Mouse (Mus musculus) lung, embryonic 16.5 days (tissue): Measurements from ENCODE around the gene Sugct. TPM values are rescaled to one million over a fixed set of nuclear protein-coding genes. Genes with fewer than 3 reads are reported as not detected.
A peak's percentile ranks its signal among the peaks of the same experiment; 100 is the strongest.

Experiments
- ATAC-seq: fragments of 200-750 bp; cut with Nextera tagmentation; 2 replicates; pipeline ENCODE4 v1.8.0; 2017; ENCODE audit warnings: low read depth, mild to moderate bottlenecking, moderate library complexity
- H3K27ac ChIP-seq: fragments of 300-500 bp; sonication (generic); 2 replicates; pipeline ENCODE4 v1.5.1; 2014; ENCODE audit warnings: mild to moderate bottlenecking, control low read depth, low read length
- H3K27me3 ChIP-seq: fragments of 300-500 bp; sonication (generic); 2 replicates; pipeline ENCODE4 v1.6.1; 2014; ENCODE audit warnings: low read depth, low read length, mixed read lengths; ENCODE audit not compliant: control insufficient read depth, insufficient read depth
- H3K36me3 ChIP-seq: fragments of 300-500 bp; sonication (generic); 2 replicates; pipeline ENCODE4 v1.6.1; 2014; ENCODE audit warnings: low read length; ENCODE audit not compliant: control insufficient read depth, insufficient read depth
- H3K4me1 ChIP-seq: fragments of 300-500 bp; sonication (generic); replicated peaks from 2 replicates; pipeline ENCODE4 v1.6.1; 2014; ENCODE audit warnings: low read length, mixed read lengths; ENCODE audit not compliant: control insufficient read depth, insufficient read depth
- H3K4me2 ChIP-seq: fragments of 300-500 bp; sonication (generic); 2 replicates; pipeline ENCODE4 v1.6.1; 2014; ENCODE audit warnings: low read depth, low read length, control low read depth
- H3K4me3 ChIP-seq: fragments of 300-500 bp; sonication (generic); 2 replicates; pipeline ENCODE4 v1.5.1; 2014; ENCODE audit warnings: mild to moderate bottlenecking, low read length, control low read depth
- H3K9ac ChIP-seq: fragments of 300-500 bp; sonication (generic); 2 replicates; pipeline ENCODE4 v1.6.1; 2014; ENCODE audit warnings: low read length, control low read depth
- H3K9me3 ChIP-seq: fragments of 300-500 bp; sonication (generic); 2 replicates; pipeline ENCODE4 v1.6.1; 2016; ENCODE audit warnings: low read length; ENCODE audit not compliant: control insufficient read depth
- WGBS: fragments of 180-500 bp; shearing (Covaris S2); extraction: QIAGEN DNeasy Blood & Tissue Kit; methylation state at CpG from one replicate; pipeline ENCODE4 v1.1.7; 2014; 5-methylcytosine and 5-hydroxymethylcytosine counted together
- polyA plus RNA-seq: library from polyadenylated mRNA; unstranded; fragments of >200 nt; fragmentation: Nextera tagmentation; extraction: Ambion mirVana; gene quantifications from 2 replicates; pipeline ENCODE4 v1.2.1, GENCODE M21; 2015

The Sugct gene
- polyA plus RNA-seq, 1 experiment from 2014 or later = 6.3 TPM

GRCm38 (mm10) chr13:17342836-17343235, 352.5 kb downstream of the Sugct start:
- H3K27ac ChIP-seq = no peak overlapping the region
- H3K4me2 ChIP-seq = no peak overlapping the region
- no peaks in the 10 kb centered on the region for H3K27me3 ChIP-seq
- H3K36me3 ChIP-seq = no peaks in the 10 kb centered on the region
- H3K9me3 ChIP-seq = no peaks in the 10 kb centered on the region
- no peaks in the 10 kb centered on the region for H3K4me1 ChIP-seq
- H3K9ac ChIP-seq = no peak overlapping the region
- ATAC-seq = no peak
- H3K4me3 ChIP-seq = no peak overlapping the region
- 91% methylated on average over 8 of the region's 8 CpGs for WGBS

GRCm38 (mm10) chr13:17335885-17336540, 359.3 kb downstream of the Sugct start:
- H3K9me3 ChIP-seq = no peaks in the 10 kb centered on the region
- no peak overlapping the region for H3K9ac ChIP-seq
- H3K4me2 ChIP-seq = no peak overlapping the region
- ATAC-seq = 0 out of 2 replicates have a peak, but pooled peaks have one; percentile 17
- no peaks in the 10 kb centered on the region for H3K36me3 ChIP-seq
- H3K27ac ChIP-seq = no peak overlapping the region
- no peaks in the 10 kb centered on the region for H3K27me3 ChIP-seq
- 63% methylated on average over 4 of the region's 4 CpGs for WGBS
- no peak overlapping the region for H3K4me3 ChIP-seq
- no peaks in the 10 kb centered on the region for H3K4me1 ChIP-seq

GRCm38 (mm10) chr13:17326863-17327262, 368.5 kb downstream of the Sugct start:
- Histone ChIP-seq H3K27ac (no peak overlapping the region), H3K9me3 (no peaks in the 10 kb centered on the region), H3K4me2 (no peak overlapping the region), H3K36me3 (no peaks in the 10 kb centered on the region), H3K4me1 (no peaks in the 10 kb centered on the region), H3K4me3 (no peak overlapping the region), H3K9ac (no peak overlapping the region), H3K27me3 (no peaks in the 10 kb centered on the region)
- ATAC-seq = no peak
- 40% methylated on average over 4 of the region's 4 CpGs for WGBS

- Histone ChIP-seq H3K36me3 (no peaks in the 10 kb centered on the region), H3K27ac (no peak overlapping the region), H3K4me3 (no peak overlapping the region), H3K9ac (no peak overlapping the region), H3K27me3 (no peaks in the 10 kb centered on the region), H3K4me1 (no peaks in the 10 kb centered on the region; the same call in 1 of the 2 replicates), H3K9me3 (no peaks in the 10 kb centered on the region), H3K4me2 (no peak overlapping the region)
- 86% methylated on average over 4 of the region's 4 CpGs for WGBS
- no peak for ATAC-seq
Observed at GRCm38 (mm10) chr13:17301590-17301989, 393.8 kb downstream of the Sugct start.

- no peaks in the 10 kb centered on the region for H3K9me3 ChIP-seq
- H3K36me3 ChIP-seq = no peaks in the 10 kb centered on the region
- H3K4me3 ChIP-seq = no peak overlapping the region
- H3K4me1 ChIP-seq = no peaks in the 10 kb centered on the region; the same call in 1 of the 2 replicates
- H3K9ac ChIP-seq = no peak overlapping the region
- peak; percentile 51; the same call in 1 of the 2 replicates for ATAC-seq
- H3K27ac ChIP-seq = no peak overlapping the region
- H3K4me2 ChIP-seq = no peak overlapping the region
- no peaks in the 10 kb centered on the region for H3K27me3 ChIP-seq
- WGBS = 33% methylated on average over 1 of the region's 1 CpGs
Observed at GRCm38 (mm10) chr13:17297462-17298005, 397.8 kb downstream of the Sugct start.

GRCm38 (mm10) chr13:17296912-17297311, 398.4 kb downstream of the Sugct start:
- 38% methylated on average over 4 of the region's 4 CpGs for WGBS
- Histone ChIP-seq H3K27ac (0 out of 2 replicates have a peak overlapping the region, but pooled peaks have one; percentile 18), H3K27me3 (no peaks in the 10 kb centered on the region), H3K36me3 (no peaks in the 10 kb centered on the region), H3K9me3 (no peaks in the 10 kb centered on the region), H3K4me3 (no peak overlapping the region), H3K9ac (no peak overlapping the region), H3K4me2 (no peak overlapping the region), H3K4me1 (no peaks in the 10 kb centered on the region; the same call in 1 of the 2 replicates)
- ATAC-seq = peak; percentile 41; the same call in 1 of the 2 replicates

GRCm38 (mm10) chr13:17296460-17296859, 398.9 kb downstream of the Sugct start:
- Histone ChIP-seq H3K27ac (no peak overlapping the region), H3K9ac (no peak overlapping the region), H3K4me1 (peaks cover 3% of the 10 kb centered on the region; the same call in 1 of the 2 replicates), H3K36me3 (no peaks in the 10 kb centered on the region), H3K9me3 (no peaks in the 10 kb centered on the region), H3K27me3 (no peaks in the 10 kb centered on the region), H3K4me2 (no peak overlapping the region), H3K4me3 (no peak overlapping the region)
- 28% methylated on average over 3 of the region's 3 CpGs for WGBS
- peak; percentile 66 for ATAC-seq

- ATAC-seq = peak; percentile 88
- Histone ChIP-seq H3K4me3 (no peak overlapping the region), H3K27ac (peak overlapping the region; percentile 76), H3K9ac (no peak overlapping the region), H3K36me3 (no peaks in the 10 kb centered on the region), H3K4me1 (peaks cover 12% of the 10 kb centered on the region), H3K27me3 (no peaks in the 10 kb centered on the region), H3K4me2 (no peak overlapping the region), H3K9me3 (no peaks in the 10 kb centered on the region)
- 29% methylated on average over 3 of the region's 3 CpGs for WGBS
Observed at GRCm38 (mm10) chr13:17291057-17291456, 404.3 kb downstream of the Sugct start.

GRCm38 (mm10) chr13:17288377-17288776, 407.0 kb downstream of the Sugct start:
- H3K9me3 ChIP-seq = no peaks in the 10 kb centered on the region
- H3K4me3 ChIP-seq = no peak overlapping the region
- 40% methylated on average over 1 of the region's 1 CpGs for WGBS
- no peak overlapping the region for H3K4me2 ChIP-seq
- no peak overlapping the region for H3K9ac ChIP-seq
- no peak for ATAC-seq
- H3K27me3 ChIP-seq = no peaks in the 10 kb centered on the region
- H3K36me3 ChIP-seq = no peaks in the 10 kb centered on the region
- H3K27ac ChIP-seq = no peak overlapping the region
- peaks cover 12% of the 10 kb centered on the region for H3K4me1 ChIP-seq
